Mouse (Mus musculus): Measurements from ENCODE around the gene Rbm8a2. TPM values are rescaled to one million over a fixed set of nuclear protein-coding genes. Genes with fewer than 3 reads are reported as not detected.
A peak's percentile ranks its signal among the peaks of the same experiment; 100 is the strongest.

Gene Rbm8a2
- polyA plus RNA-seq, 1 experiment from 2014 or later, result 0.29 TPM

DNA sequence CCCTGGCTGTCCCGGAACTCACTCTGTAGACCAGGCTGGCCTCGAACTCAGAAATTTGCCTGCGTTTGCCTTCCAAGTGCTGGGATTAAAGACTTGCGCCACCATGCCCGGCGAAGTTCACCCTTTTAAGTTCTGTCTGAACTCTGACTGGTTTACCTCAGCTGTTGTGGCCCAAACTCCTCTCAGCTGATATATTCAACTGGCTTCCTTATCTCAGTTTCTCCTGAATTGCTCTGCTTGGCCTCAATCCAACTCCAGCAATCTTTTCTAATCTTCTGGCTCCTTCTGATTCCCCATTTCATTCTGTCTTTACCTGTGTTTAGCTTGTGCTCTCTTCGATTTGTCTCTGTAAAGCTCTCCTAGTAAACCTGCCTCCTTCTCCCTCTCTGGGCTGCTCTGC lies 35.7 kb downstream of the Rbm8a2 start:
- no peak overlapping the region for H3K27ac ChIP-seq (ENCODE audit: low read depth, low read length)
- WGBS, result 86% methylated on average over 7 of the region's 7 CpGs
- H3K36me3 ChIP-seq (ENCODE audit: control insufficient read depth, insufficient read depth), result no peaks in the 10 kb centered on the region
- no peaks in the 10 kb centered on the region for H3K27me3 ChIP-seq (replicated peaks; ENCODE audit: control insufficient read depth, insufficient read depth, low read length)
- H3K9ac ChIP-seq (ENCODE audit: low read depth, low read length), result no peak overlapping the region
- H3K9me3 ChIP-seq (ENCODE audit: control insufficient read depth), result no peaks in the 10 kb centered on the region
- no peak for TF ChIP-seq CTCF (IDR thresholded peaks at IDR 0.05; ENCODE audit: low read depth)
- H3K4me3 ChIP-seq (ENCODE audit: low read depth, low read length), result no peak overlapping the region
- no peak overlapping the region for H3K4me2 ChIP-seq (replicated peaks; ENCODE audit: low read depth)
- H3K4me1 ChIP-seq (replicated peaks; ENCODE audit: control insufficient read depth, insufficient read depth, low read length), result no peaks in the 10 kb centered on the region
- ATAC-seq, result no peak

DNA sequence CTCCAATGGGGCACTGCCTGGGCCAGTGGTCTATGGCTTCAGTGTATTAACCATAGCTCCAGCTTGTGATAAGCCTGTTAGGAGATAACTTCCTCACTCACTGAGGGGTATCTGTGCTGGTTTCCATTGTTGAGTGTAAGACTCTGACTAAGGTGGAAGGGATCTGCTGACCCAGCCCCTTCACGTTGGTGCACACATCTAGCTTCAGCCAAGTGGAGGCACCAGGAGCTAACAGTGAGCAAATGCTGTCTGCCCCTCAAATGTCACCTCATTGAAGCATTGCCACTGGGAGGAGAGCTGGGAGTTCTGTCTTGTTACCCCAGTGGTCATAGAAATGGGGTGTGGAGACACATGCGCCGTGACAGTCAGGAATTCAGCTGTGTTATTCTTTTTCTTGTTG lies 40.2 kb downstream of the Rbm8a2 start:
- Histone ChIP-seq H3K4me3 (ENCODE audit: low read depth, low read length) (no peak overlapping the region), H3K36me3 (ENCODE audit: control insufficient read depth, insufficient read depth) (no peaks in the 10 kb centered on the region), H3K9ac (ENCODE audit: low read depth, low read length) (no peak overlapping the region), H3K27me3 (replicated peaks; ENCODE audit: control insufficient read depth, insufficient read depth, low read length) (no peaks in the 10 kb centered on the region), H3K4me2 (replicated peaks; ENCODE audit: low read depth) (no peak overlapping the region), H3K9me3 (ENCODE audit: control insufficient read depth) (no peaks in the 10 kb centered on the region), H3K27ac (ENCODE audit: low read depth, low read length) (no peak overlapping the region), H3K4me1 (replicated peaks; ENCODE audit: control insufficient read depth, insufficient read depth, low read length) (no peaks in the 10 kb centered on the region)
- ATAC-seq, result no peak
- no peak for TF ChIP-seq CTCF (IDR thresholded peaks at IDR 0.05; ENCODE audit: low read depth)
- WGBS, result 82% methylated on average over 3 of the region's 3 CpGs

DNA sequence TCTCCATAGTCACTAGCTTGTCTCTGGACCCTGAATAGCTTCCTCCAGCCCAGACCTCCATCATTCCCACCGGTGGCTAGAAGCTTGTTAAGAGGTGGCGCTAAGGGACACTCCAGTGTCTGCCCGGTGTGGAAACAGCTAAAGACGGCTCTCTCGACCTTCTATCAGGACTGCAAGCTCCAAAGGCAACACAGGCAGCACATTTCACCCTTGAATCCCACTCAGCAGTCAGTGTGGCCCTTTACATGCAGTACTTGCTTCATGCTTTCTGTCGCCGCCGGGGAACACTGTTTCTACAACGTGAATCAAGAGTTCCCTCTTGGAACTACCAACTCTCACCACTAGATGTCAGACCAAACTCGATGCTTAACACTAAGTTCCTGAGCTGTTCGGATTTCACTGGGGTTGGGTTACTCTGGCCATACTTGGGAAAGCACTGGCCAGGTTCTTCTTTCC lies 42.6 kb downstream of the Rbm8a2 start:
- H3K4me2 ChIP-seq (replicated peaks; ENCODE audit: low read depth), result peak overlapping the region; percentile 43
- peak; percentile 90 for TF ChIP-seq CTCF (IDR thresholded peaks at IDR 0.05; ENCODE audit: low read depth)
- ATAC-seq, result peak; percentile 65
- no peaks in the 10 kb centered on the region for H3K36me3 ChIP-seq (ENCODE audit: control insufficient read depth, insufficient read depth)
- WGBS, result 15% methylated on average over 11 of the region's 11 CpGs
- H3K4me3 ChIP-seq (ENCODE audit: low read depth, low read length), result no peak overlapping the region
- H3K4me1 ChIP-seq (replicated peaks; ENCODE audit: control insufficient read depth, insufficient read depth, low read length), result no peaks in the 10 kb centered on the region
- no peaks in the 10 kb centered on the region for H3K9me3 ChIP-seq (ENCODE audit: control insufficient read depth)
- no peaks in the 10 kb centered on the region for H3K27me3 ChIP-seq (replicated peaks; ENCODE audit: control insufficient read depth, insufficient read depth, low read length)
- no peak overlapping the region for H3K9ac ChIP-seq (ENCODE audit: low read depth, low read length)
- no peak overlapping the region for H3K27ac ChIP-seq (ENCODE audit: low read depth, low read length)

DNA sequence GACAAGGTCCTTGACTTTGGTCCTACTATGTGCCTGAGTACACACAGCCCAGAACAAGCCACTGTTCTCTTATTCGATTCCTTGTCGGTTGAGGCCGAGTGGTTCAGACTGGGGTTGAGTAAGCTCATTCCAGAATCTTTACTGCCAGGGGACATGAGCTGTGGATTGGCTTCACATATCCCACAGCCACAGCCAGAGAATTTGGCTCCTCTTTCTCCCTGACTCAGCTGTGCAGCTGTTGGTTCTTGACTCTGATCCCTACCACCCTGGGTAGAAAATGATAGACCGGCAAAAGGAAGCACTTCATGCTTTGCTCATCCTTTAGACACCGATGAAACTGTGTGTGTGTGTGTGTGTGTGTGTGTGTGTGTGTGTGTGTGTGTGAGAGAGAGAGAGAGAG lies 47.5 kb downstream of the Rbm8a2 start:
- Histone ChIP-seq H3K27me3 (replicated peaks; ENCODE audit: control insufficient read depth, insufficient read depth, low read length) (no peaks in the 10 kb centered on the region), H3K4me2 (replicated peaks; ENCODE audit: low read depth) (no peak overlapping the region), H3K4me3 (ENCODE audit: low read depth, low read length) (no peak overlapping the region), H3K27ac (ENCODE audit: low read depth, low read length) (no peak overlapping the region), H3K36me3 (ENCODE audit: control insufficient read depth, insufficient read depth) (no peaks in the 10 kb centered on the region), H3K9me3 (ENCODE audit: control insufficient read depth) (no peaks in the 10 kb centered on the region), H3K9ac (ENCODE audit: low read depth, low read length) (no peak overlapping the region), H3K4me1 (replicated peaks; ENCODE audit: control insufficient read depth, insufficient read depth, low read length) (no peaks in the 10 kb centered on the region)
- ATAC-seq, result no peak
- 86% methylated on average over 5 of the region's 5 CpGs for WGBS
- TF ChIP-seq CTCF (IDR thresholded peaks at IDR 0.05; ENCODE audit: low read depth), result no peak

Other genes with a start within 250 kb of the Rbm8a2 start
- gene Exo1, start 98.5 kb downstream of the Rbm8a2 start, polyA plus RNA-seq (2015; fragmentation: Nextera tagmentation; extraction: Ambion mirVana), result 8.5 and 10.6 TPM in 2 replicates
- gene Gm38100, start 58.8 kb downstream of the Rbm8a2 start, polyA plus RNA-seq (2015; fragmentation: Nextera tagmentation; extraction: Ambion mirVana), result not detected in 2 replicates